Mouse (Mus musculus): ENCODE measurements around the gene March4.

- no peak for TF ChIP-seq CTCF (IDR thresholded peaks at IDR 0.05; ENCODE audit: insufficient read depth, low read depth, low read length)
- no peak for TF ChIP-seq POLR2A (IDR thresholded peaks at IDR 0.05; ENCODE audit: insufficient read depth, low read depth, low read length)
These were observed 99.8 kb downstream of the March4 start for GRCm38 (mm10) chr1:72436967-72437366.

All from olfactory bulb, adult 2 months (tissue).